Mouse (Mus musculus) stomach, embryonic 16.5 days (tissue): ENCODE data around the gene Mef2d. TPM values are rescaled to one million over a fixed set of nuclear protein-coding genes. Genes with fewer than 3 reads are reported as not detected.

Experiments used
- ATAC-seq: fragments of 200-750 bp; cut with Nextera tagmentation; 2 replicates; pipeline ENCODE4 v1.8.0; 2017; ENCODE audit warnings: moderate number of reproducible peaks, moderate TSS enrichment; ENCODE audit not compliant: insufficient read depth, low FRiP score
- H3K27ac ChIP-seq: fragments of 300-500 bp; sonication (generic); 2 replicates; pipeline ENCODE4 v1.5.1; 2014; ENCODE audit warnings: low read length
- H3K27me3 ChIP-seq: fragments of 300-500 bp; sonication (generic); 2 replicates; pipeline ENCODE4 v1.6.1; 2014; ENCODE audit warnings: low read length, control low read depth, mixed read lengths; ENCODE audit not compliant: control insufficient read depth, insufficient read depth
- H3K36me3 ChIP-seq: fragments of 300-500 bp; sonication (generic); 2 replicates; pipeline ENCODE4 v1.6.1; 2014; ENCODE audit warnings: low read length; ENCODE audit not compliant: control insufficient read depth, insufficient read depth
- H3K4me1 ChIP-seq: fragments of 300-500 bp; sonication (generic); 2 replicates; pipeline ENCODE4 v1.6.1; 2014; ENCODE audit warnings: low read length, control low read depth, mixed read lengths; ENCODE audit not compliant: control insufficient read depth, insufficient read depth
- H3K4me2 ChIP-seq: fragments of 300-500 bp; sonication (generic); 2 replicates; pipeline ENCODE4 v1.6.1; 2014; ENCODE audit warnings: low read depth, low read length, mixed read lengths
- H3K4me3 ChIP-seq: fragments of 300-500 bp; sonication (generic); replicated peaks from 2 replicates; pipeline ENCODE4 v1.5.1; 2014; ENCODE audit warnings: mild to moderate bottlenecking, low read length
- H3K9ac ChIP-seq: fragments of 300-500 bp; sonication (generic); 2 replicates; pipeline ENCODE4 v1.6.1; 2014; ENCODE audit warnings: low read length
- H3K9me3 ChIP-seq: fragments of 300-500 bp; sonication (generic); replicated peaks from 2 replicates; pipeline ENCODE4 v1.6.1; 2016; ENCODE audit warnings: low read length, control low read depth; ENCODE audit not compliant: control insufficient read depth
- WGBS: fragments of 180-500 bp; shearing (Covaris S2); extraction: QIAGEN DNeasy Blood & Tissue Kit; methylation state at CpG from one replicate; pipeline ENCODE4 v1.1.7; 2014; 5-methylcytosine and 5-hydroxymethylcytosine counted together
- polyA plus RNA-seq: library from polyadenylated mRNA; unstranded; fragments of >200 nt; fragmentation: Nextera tagmentation; extraction: Ambion mirVana; gene quantifications from 2 replicates; pipeline ENCODE4 v1.2.1, GENCODE M21; 2015

Gene Mef2d
- polyA plus RNA-seq, 1 experiment from 2014 or later = 18.2 TPM

DNA sequence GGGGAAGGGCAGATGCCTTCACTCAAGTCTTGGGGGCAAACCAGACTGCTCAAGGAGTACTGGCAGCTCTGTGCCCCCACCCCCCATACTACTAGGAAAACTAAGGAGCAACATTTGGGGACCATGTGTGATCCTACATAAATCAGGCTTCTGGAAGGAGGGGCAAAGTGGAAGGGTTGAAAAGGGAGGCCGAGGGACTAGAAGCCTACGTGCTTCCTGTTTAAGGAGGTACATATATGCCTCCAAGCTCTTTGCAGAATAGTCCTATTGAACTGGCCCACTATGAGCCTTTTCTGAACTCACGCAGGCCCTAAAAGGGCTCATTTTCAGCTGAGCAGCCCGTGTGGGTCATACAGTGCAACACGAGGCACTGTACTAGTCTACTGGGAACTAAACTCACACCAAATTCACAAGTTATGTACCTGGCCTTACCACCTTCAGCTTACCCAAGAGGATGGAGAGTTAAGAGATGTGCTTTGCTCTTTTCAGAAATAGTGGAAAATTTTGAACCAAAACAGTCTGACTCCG is 1.2 kb upstream of the Mef2d start:
- H3K4me1 ChIP-seq = peaks cover 59% of the 10 kb centered on the region
- WGBS = 34% methylated on average over 6 of the region's 6 CpGs
- H3K4me2 ChIP-seq = peak overlapping the region; percentile 95
- no peak for ATAC-seq
- H3K27me3 ChIP-seq = no peaks in the 10 kb centered on the region
- H3K36me3 ChIP-seq = no peaks in the 10 kb centered on the region
- H3K27ac ChIP-seq = peak overlapping the region; percentile 99
- peak overlapping the region; percentile 76 for H3K9ac ChIP-seq
- peak overlapping the region; percentile 90 for H3K4me3 ChIP-seq
- H3K9me3 ChIP-seq = no peaks in the 10 kb centered on the region

- H3K27ac ChIP-seq = peak overlapping the region; percentile 99
- H3K36me3 ChIP-seq = no peaks in the 10 kb centered on the region
- no peak for ATAC-seq
- H3K4me1 ChIP-seq = peaks cover 63% of the 10 kb centered on the region
- H3K4me3 ChIP-seq = peak overlapping the region; percentile 90
- H3K4me2 ChIP-seq = peak overlapping the region; percentile 95
- H3K9ac ChIP-seq = peak overlapping the region; percentile 76
- WGBS = 9% methylated on average over 9 of the region's 9 CpGs
- no peaks in the 10 kb centered on the region for H3K27me3 ChIP-seq
- H3K9me3 ChIP-seq = no peaks in the 10 kb centered on the region
Observed at GRCm38 (mm10) chr3:88141439-88141786, 759 bp upstream of the Mef2d start.

DNA sequence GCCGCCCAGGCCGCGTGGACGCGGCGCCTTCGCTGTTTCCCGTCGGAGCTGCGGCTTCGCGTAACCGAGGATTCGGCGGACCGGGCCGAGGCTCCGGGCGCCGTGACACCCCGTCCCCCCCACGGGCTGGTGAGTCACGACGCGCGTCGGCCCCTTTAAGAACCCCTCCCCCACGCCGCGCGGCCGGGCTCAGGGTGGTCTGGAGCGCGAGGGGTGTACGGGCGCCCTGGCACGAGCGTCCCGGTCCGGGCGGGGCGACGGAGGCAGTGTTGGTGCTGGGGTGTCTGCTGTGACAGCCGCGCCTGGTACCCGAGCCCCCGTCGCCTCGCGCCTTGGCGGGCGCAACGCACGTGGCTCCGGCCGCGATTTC is 359 bp downstream of the Mef2d start:
- Histone ChIP-seq H3K27ac (peak overlapping the region; percentile 99), H3K4me1 (peaks cover 68% of the 10 kb centered on the region), H3K9me3 (no peaks in the 10 kb centered on the region), H3K9ac (peak overlapping the region; percentile 95), H3K27me3 (no peaks in the 10 kb centered on the region), H3K4me3 (peak overlapping the region; percentile 90), H3K36me3 (no peaks in the 10 kb centered on the region), H3K4me2 (peak overlapping the region; percentile 74)
- peak; percentile 12; the same call in 1 of the 2 replicates for ATAC-seq
- WGBS = under 1% methylated on average over 56 of the region's 57 CpGs

DNA sequence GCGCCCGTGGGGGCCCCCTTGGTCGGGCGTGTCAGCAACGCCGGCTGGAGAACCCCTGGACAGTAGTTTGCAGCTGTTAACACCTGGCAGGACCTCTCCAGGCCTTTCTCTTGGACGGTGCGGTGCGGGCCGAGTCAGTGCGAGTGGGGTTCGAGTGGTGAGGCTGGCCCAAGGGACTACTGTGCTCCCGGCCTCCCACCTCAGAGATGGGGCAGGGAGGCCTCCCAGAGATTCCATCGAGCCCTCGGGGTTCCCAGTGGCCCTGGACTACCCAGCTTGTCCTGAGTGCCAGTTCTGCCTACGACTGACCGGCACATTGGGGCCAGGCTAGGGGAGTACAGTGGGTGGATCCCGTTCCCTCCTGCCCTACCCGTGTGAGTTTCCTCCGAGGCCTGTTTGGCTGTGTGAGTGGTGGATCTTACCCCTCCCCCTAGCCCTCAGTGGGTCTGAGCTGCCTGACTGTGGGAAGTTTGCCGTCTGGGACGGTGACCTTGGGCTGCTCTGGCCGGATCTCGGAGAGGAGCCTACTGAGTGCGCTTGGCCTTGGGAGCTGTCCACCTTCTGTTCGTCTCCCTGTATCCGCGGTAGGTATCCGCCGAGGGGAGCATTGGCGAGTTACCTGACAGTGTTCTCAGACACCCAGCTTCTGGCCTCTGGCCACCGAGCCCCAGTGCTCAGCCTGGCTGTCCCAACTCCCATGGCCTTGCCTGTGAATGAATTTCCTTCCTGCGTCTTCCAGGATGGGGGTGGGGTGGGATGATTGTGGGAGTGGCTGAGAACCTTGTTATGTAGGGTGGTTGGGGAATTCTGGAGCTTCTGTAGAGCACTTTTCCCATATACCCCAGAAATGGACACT is 972 bp downstream of the Mef2d start:
- H3K4me1 ChIP-seq = peaks cover 67% of the 10 kb centered on the region
- H3K4me3 ChIP-seq = peak overlapping the region; percentile 90
- H3K27me3 ChIP-seq = no peaks in the 10 kb centered on the region
- ATAC-seq = peak; percentile 5; the same call in 1 of the 2 replicates
- H3K36me3 ChIP-seq = no peaks in the 10 kb centered on the region
- peak overlapping the region; percentile 95 for H3K9ac ChIP-seq
- H3K27ac ChIP-seq = peak overlapping the region; percentile 99
- H3K4me2 ChIP-seq = peak overlapping the region; percentile 74
- H3K9me3 ChIP-seq = no peaks in the 10 kb centered on the region
- under 1% methylated on average over 33 of the region's 33 CpGs for WGBS

DNA sequence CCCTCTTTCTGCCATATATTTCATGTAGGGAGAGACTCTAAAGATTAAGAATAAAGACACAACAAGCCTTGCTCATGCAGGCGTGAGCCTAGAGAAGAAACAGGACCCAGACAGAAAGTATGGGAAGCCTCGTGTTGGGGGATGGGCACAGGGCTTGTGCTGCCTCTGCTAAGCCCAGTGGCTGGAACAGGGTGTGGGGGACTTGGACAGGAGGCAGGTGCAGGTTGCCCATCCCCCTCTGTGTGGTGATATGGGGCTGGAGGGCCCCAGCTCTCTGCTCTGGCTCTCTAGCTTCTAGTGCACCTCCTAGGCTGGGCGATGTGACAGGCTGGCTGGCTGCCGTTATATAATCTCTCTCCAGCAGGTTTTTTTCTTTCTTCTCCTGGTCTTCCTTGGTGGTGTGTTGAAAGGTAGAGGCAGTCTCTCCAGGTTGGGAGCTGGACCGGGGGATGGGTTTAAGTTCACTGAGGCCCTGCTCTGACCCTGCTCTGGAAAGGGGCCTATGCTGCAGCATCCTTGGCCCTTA is 1.9 kb downstream of the Mef2d start:
- peak overlapping the region; percentile 74 for H3K4me2 ChIP-seq
- no peak for ATAC-seq
- peak overlapping the region; percentile 99 for H3K27ac ChIP-seq
- WGBS = 18% methylated on average over 5 of the region's 5 CpGs
- H3K4me3 ChIP-seq = peak overlapping the region; percentile 90
- H3K27me3 ChIP-seq = no peaks in the 10 kb centered on the region
- H3K36me3 ChIP-seq = no peaks in the 10 kb centered on the region
- H3K4me1 ChIP-seq = peaks cover 75% of the 10 kb centered on the region
- H3K9ac ChIP-seq = peak overlapping the region; percentile 95
- no peaks in the 10 kb centered on the region for H3K9me3 ChIP-seq

GRCm38 (mm10) chr3:88144648-88145410 is 2.7 kb downstream of the Mef2d start:
- Histone ChIP-seq H3K9ac (peak overlapping the region; percentile 95), H3K4me1 (peaks cover 75% of the 10 kb centered on the region), H3K27ac (peak overlapping the region; percentile 99), H3K36me3 (no peaks in the 10 kb centered on the region), H3K27me3 (no peaks in the 10 kb centered on the region), H3K4me3 (peak overlapping the region; percentile 90), H3K4me2 (peak overlapping the region; percentile 74), H3K9me3 (no peaks in the 10 kb centered on the region)
- 66% methylated on average over 6 of the region's 6 CpGs for WGBS
- no peak for ATAC-seq

DNA sequence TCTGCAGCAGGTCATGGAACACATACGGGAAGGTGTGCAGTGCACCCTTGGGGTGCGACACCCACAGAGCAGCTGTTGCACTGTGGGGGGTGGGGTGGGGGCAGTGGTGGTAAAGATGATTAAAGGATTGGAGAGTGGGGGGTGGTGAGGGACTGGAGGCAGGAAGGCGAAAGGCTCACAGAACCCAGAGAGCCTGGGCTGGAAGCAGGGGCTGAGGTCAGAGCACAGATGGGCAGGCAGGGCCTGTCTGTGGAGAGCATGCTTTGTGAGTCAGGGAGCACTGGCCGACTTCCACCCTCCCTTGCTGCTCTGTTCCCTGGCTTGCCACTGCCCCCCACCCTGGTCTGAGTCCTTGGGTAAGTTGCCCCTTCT is 3.2 kb downstream of the Mef2d start:
- Histone ChIP-seq H3K9ac (peak overlapping the region; percentile 95), H3K27ac (peak overlapping the region; percentile 7; the same call in 1 of the 2 replicates), H3K27me3 (no peaks in the 10 kb centered on the region), H3K9me3 (no peaks in the 10 kb centered on the region), H3K4me3 (peak overlapping the region; percentile 90; the same call in 1 of the 2 replicates), H3K4me2 (peak overlapping the region; percentile 74), H3K36me3 (no peaks in the 10 kb centered on the region), H3K4me1 (peaks cover 76% of the 10 kb centered on the region)
- no peak for ATAC-seq
- WGBS = 24% methylated on average over 4 of the region's 4 CpGs

DNA sequence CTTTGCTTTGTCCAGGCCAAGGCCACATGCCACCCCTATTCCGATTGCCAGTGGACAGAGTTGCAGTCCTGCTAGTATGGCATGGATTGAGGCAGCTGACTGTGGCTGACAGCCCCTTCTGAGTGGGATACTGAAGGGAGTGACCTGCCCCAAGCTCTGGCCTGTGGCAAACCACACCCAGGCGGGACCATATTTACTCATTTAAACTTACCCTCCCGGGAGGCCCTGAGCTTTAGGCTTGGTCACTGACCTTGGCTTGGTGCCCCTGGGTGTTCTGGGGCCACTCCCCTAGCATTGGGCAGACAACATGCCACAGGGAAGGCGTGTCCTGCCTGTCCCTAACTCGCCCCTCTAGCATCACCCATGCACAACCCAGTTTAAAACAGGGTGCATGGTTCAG is 3.8 kb downstream of the Mef2d start:
- H3K9me3 ChIP-seq = no peaks in the 10 kb centered on the region
- H3K4me2 ChIP-seq = peak overlapping the region; percentile 74
- no peaks in the 10 kb centered on the region for H3K36me3 ChIP-seq
- H3K4me1 ChIP-seq = peaks cover 76% of the 10 kb centered on the region
- no peak for ATAC-seq
- H3K27ac ChIP-seq = peak overlapping the region; percentile 7; the same call in 1 of the 2 replicates
- WGBS = 47% methylated on average over 5 of the region's 5 CpGs
- H3K9ac ChIP-seq = peak overlapping the region; percentile 95; the same call in 1 of the 2 replicates
- no peak overlapping the region for H3K4me3 ChIP-seq
- no peaks in the 10 kb centered on the region for H3K27me3 ChIP-seq
